Mouse (Mus musculus): ENCODE data around the gene Ces1e. TPM values are rescaled to one million over a fixed set of nuclear protein-coding genes. Genes with fewer than 3 reads are reported as not detected.
A peak's percentile ranks its signal among the peaks of the same experiment; 100 is the strongest.

Ces1e gene
- polyA plus RNA-seq (2015; fragmentation: Nextera tagmentation; extraction: Ambion mirVana), result 0.26 and 0.45 TPM in 2 replicates

GRCm38 (mm10) chr8:93229446-93229845, at the start of gene Ces1e:
TSS of gene Ces1e (minus strand) at chr8:93229619.
- no peak within 1 kb of the TSS for H3K9ac ChIP-seq (ENCODE audit: low read length)
- no peak within 1 kb of the TSS for H3K27ac ChIP-seq (ENCODE audit: low read length)
- H3K4me3 ChIP-seq (ENCODE audit: low read length), result no peak within 1 kb of the TSS
- H3K4me1 ChIP-seq (replicated peaks; ENCODE audit: control insufficient read depth, insufficient read depth, low read length), result no peaks in the 10 kb centered on the region
- no peaks in the 10 kb centered on the region for H3K36me3 ChIP-seq (ENCODE audit: control insufficient read depth, insufficient read depth, low read length)
- H3K27me3 ChIP-seq (ENCODE audit: control insufficient read depth, insufficient read depth, low read depth, low read length), result no peaks in the 10 kb centered on the region
- H3K4me2 ChIP-seq (ENCODE audit: low read depth, low read length), result peak within 1 kb of the TSS; percentile 9; the same call in 1 of the 2 replicates
- no peaks in the 10 kb centered on the region for H3K9me3 ChIP-seq (ENCODE audit: control insufficient read depth, low read length)
- ATAC-seq (ENCODE audit: low read depth), result no peak

DNA sequence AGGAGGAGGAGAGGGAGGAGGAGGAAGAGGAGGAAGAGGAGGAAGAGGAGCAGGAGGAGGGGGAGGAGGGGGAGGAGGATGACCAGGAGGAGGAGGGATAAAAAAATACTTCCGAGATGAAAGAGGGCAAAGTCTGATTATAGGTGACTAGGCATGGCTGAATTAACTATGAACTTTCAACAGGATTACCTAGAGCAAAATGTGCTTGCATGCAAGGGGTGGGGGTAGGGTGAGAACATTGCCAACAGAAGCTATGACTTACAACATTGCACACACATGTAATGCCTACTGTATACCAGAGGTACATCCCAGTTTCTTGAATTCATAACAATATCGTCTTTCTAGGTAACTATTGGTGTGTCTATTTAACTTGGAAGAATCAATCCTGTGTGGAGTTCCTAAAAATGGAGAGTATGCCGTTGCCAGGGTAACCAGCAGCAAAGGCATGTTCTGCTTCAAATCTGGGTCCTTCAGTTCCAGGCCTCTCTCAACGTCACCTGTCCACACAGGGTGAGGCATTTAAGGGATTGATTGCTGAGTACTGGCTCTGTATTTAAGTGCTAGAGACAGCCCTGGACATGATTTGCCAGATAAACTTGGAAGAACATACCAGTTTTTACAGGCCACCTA, 48.9 kb upstream of the Ces1e start:
- Histone ChIP-seq H3K4me2 (ENCODE audit: low read depth, low read length) (no peak overlapping the region), H3K4me3 (ENCODE audit: low read length) (no peak overlapping the region), H3K9me3 (ENCODE audit: control insufficient read depth, low read length) (no peaks in the 10 kb centered on the region), H3K27me3 (ENCODE audit: control insufficient read depth, insufficient read depth, low read depth, low read length) (no peaks in the 10 kb centered on the region), H3K9ac (ENCODE audit: low read length) (no peak overlapping the region), H3K36me3 (ENCODE audit: control insufficient read depth, insufficient read depth, low read length) (no peaks in the 10 kb centered on the region), H3K27ac (ENCODE audit: low read length) (no peak overlapping the region), H3K4me1 (replicated peaks; ENCODE audit: control insufficient read depth, insufficient read depth, low read length) (no peaks in the 10 kb centered on the region)
- no peak for ATAC-seq (ENCODE audit: low read depth)
- 51% methylated on average over 4 of the region's 4 CpGs for WGBS

DNA sequence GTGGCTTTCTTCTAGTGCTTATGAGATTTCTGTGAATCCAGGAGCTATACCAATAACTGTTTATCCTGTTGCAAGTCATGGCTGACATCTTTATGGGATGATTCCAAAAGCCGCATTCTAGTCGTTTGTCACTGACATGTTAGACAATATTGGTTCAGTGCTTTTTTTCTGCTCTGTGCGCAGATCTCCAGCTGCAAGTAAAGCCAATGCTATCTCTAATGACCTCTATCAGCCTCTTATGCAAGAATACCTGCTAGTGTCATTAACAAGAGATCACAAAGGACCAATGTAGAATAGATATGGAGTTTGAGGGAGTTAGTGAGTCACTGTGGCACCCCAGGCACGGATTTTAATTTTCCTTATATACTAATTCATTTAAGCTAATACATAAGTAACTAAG, 45.2 kb upstream of the Ces1e start:
- ATAC-seq (ENCODE audit: low read depth), result no peak
- no peaks in the 10 kb centered on the region for H3K9me3 ChIP-seq (ENCODE audit: control insufficient read depth, low read length)
- no peak overlapping the region for H3K27ac ChIP-seq (ENCODE audit: low read length)
- no peaks in the 10 kb centered on the region for H3K27me3 ChIP-seq (ENCODE audit: control insufficient read depth, insufficient read depth, low read depth, low read length)
- no peak overlapping the region for H3K4me2 ChIP-seq (ENCODE audit: low read depth, low read length)
- 78% methylated on average over 4 of the region's 4 CpGs for WGBS
- H3K9ac ChIP-seq (ENCODE audit: low read length), result no peak overlapping the region
- no peak overlapping the region for H3K4me3 ChIP-seq (ENCODE audit: low read length)
- H3K4me1 ChIP-seq (replicated peaks; ENCODE audit: control insufficient read depth, insufficient read depth, low read length), result no peaks in the 10 kb centered on the region
- no peaks in the 10 kb centered on the region for H3K36me3 ChIP-seq (ENCODE audit: control insufficient read depth, insufficient read depth, low read length)

DNA sequence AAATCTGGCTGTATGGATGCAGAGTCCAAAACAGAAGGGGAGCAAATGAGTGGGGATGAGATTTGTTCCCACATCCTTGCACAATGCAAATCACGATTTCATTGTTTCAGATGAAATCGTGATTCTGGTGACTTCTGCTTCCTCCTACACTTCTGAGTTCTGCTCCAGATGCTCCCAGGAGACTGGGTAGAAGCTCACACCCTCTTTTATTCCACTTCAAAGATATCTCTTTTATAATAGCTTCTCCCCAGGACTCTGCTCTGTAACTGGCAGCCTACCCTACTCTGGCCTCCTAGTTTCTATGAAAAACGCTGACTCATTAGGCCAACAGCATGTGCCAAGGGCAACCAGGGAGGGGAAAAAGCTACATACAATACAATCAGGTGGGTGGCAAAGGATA, 43.9 kb upstream of the Ces1e start:
- Histone ChIP-seq H3K36me3 (ENCODE audit: control insufficient read depth, insufficient read depth, low read length) (no peaks in the 10 kb centered on the region), H3K4me1 (replicated peaks; ENCODE audit: control insufficient read depth, insufficient read depth, low read length) (no peaks in the 10 kb centered on the region), H3K9ac (ENCODE audit: low read length) (no peak overlapping the region), H3K9me3 (ENCODE audit: control insufficient read depth, low read length) (no peaks in the 10 kb centered on the region), H3K27ac (ENCODE audit: low read length) (no peak overlapping the region), H3K4me2 (ENCODE audit: low read depth, low read length) (no peak overlapping the region), H3K27me3 (ENCODE audit: control insufficient read depth, insufficient read depth, low read depth, low read length) (no peaks in the 10 kb centered on the region), H3K4me3 (ENCODE audit: low read length) (no peak overlapping the region)
- 83% methylated on average over 3 of the region's 3 CpGs for WGBS
- ATAC-seq (ENCODE audit: low read depth), result no peak

- H3K27ac ChIP-seq (ENCODE audit: low read length), result no peak overlapping the region
- WGBS, result 39% methylated on average over 4 of the region's 4 CpGs
- H3K4me1 ChIP-seq (replicated peaks; ENCODE audit: control insufficient read depth, insufficient read depth, low read length), result no peaks in the 10 kb centered on the region
- H3K36me3 ChIP-seq (ENCODE audit: control insufficient read depth, insufficient read depth, low read length), result no peaks in the 10 kb centered on the region
- H3K9me3 ChIP-seq (ENCODE audit: control insufficient read depth, low read length), result no peaks in the 10 kb centered on the region
- H3K9ac ChIP-seq (ENCODE audit: low read length), result no peak overlapping the region
- H3K4me3 ChIP-seq (ENCODE audit: low read length), result no peak overlapping the region
- H3K4me2 ChIP-seq (ENCODE audit: low read depth, low read length), result no peak overlapping the region
- H3K27me3 ChIP-seq (ENCODE audit: control insufficient read depth, insufficient read depth, low read depth, low read length), result no peaks in the 10 kb centered on the region
- ATAC-seq (ENCODE audit: low read depth), result no peak; the same call in 1 of the 2 replicates
These were observed 43.3 kb upstream of the Ces1e start for GRCm38 (mm10) chr8:93272686-93273085.

GRCm38 (mm10) chr8:93261436-93261835, 32.0 kb upstream of the Ces1e start:
- Histone ChIP-seq H3K4me3 (ENCODE audit: low read length) (no peak overlapping the region), H3K27me3 (ENCODE audit: control insufficient read depth, insufficient read depth, low read depth, low read length) (no peaks in the 10 kb centered on the region), H3K36me3 (ENCODE audit: control insufficient read depth, insufficient read depth, low read length) (no peaks in the 10 kb centered on the region), H3K27ac (ENCODE audit: low read length) (no peak overlapping the region), H3K9me3 (ENCODE audit: control insufficient read depth, low read length) (no peaks in the 10 kb centered on the region), H3K4me2 (ENCODE audit: low read depth, low read length) (no peak overlapping the region), H3K9ac (ENCODE audit: low read length) (no peak overlapping the region), H3K4me1 (replicated peaks; ENCODE audit: control insufficient read depth, insufficient read depth, low read length) (no peaks in the 10 kb centered on the region)
- WGBS, result 48% methylated on average over 2 of the region's 2 CpGs
- no peak for ATAC-seq (ENCODE audit: low read depth)

- Histone ChIP-seq H3K4me2 (ENCODE audit: low read depth, low read length) (no peak overlapping the region), H3K4me3 (ENCODE audit: low read length) (no peak overlapping the region), H3K36me3 (ENCODE audit: control insufficient read depth, insufficient read depth, low read length) (no peaks in the 10 kb centered on the region), H3K27me3 (ENCODE audit: control insufficient read depth, insufficient read depth, low read depth, low read length) (no peaks in the 10 kb centered on the region), H3K27ac (ENCODE audit: low read length) (no peak overlapping the region), H3K9me3 (ENCODE audit: control insufficient read depth, low read length) (no peaks in the 10 kb centered on the region), H3K4me1 (replicated peaks; ENCODE audit: control insufficient read depth, insufficient read depth, low read length) (no peaks in the 10 kb centered on the region), H3K9ac (ENCODE audit: low read length) (no peak overlapping the region)
- ATAC-seq (ENCODE audit: low read depth), result no peak
- 96% methylated on average over 1 of the region's 1 CpGs for WGBS
These were observed 23.0 kb upstream of the Ces1e start for GRCm38 (mm10) chr8:93252400-93252925.

GRCm38 (mm10) chr8:93246057-93246456, 16.6 kb upstream of the Ces1e start:
- Histone ChIP-seq H3K4me2 (ENCODE audit: low read depth, low read length) (no peak overlapping the region), H3K9me3 (ENCODE audit: control insufficient read depth, low read length) (no peaks in the 10 kb centered on the region), H3K27me3 (ENCODE audit: control insufficient read depth, insufficient read depth, low read depth, low read length) (no peaks in the 10 kb centered on the region), H3K27ac (ENCODE audit: low read length) (no peak overlapping the region), H3K4me3 (ENCODE audit: low read length) (no peak overlapping the region), H3K9ac (ENCODE audit: low read length) (no peak overlapping the region), H3K36me3 (ENCODE audit: control insufficient read depth, insufficient read depth, low read length) (no peaks in the 10 kb centered on the region), H3K4me1 (replicated peaks; ENCODE audit: control insufficient read depth, insufficient read depth, low read length) (no peaks in the 10 kb centered on the region)
- no peak for ATAC-seq (ENCODE audit: low read depth)
- 58% methylated on average over 2 of the region's 2 CpGs for WGBS

- Histone ChIP-seq H3K9me3 (ENCODE audit: control insufficient read depth, low read length) (no peaks in the 10 kb centered on the region), H3K27me3 (ENCODE audit: control insufficient read depth, insufficient read depth, low read depth, low read length) (no peaks in the 10 kb centered on the region), H3K4me3 (ENCODE audit: low read length) (no peak overlapping the region), H3K9ac (ENCODE audit: low read length) (no peak overlapping the region), H3K4me2 (ENCODE audit: low read depth, low read length) (no peak overlapping the region), H3K27ac (ENCODE audit: low read length) (no peak overlapping the region), H3K36me3 (ENCODE audit: control insufficient read depth, insufficient read depth, low read length) (no peaks in the 10 kb centered on the region), H3K4me1 (replicated peaks; ENCODE audit: control insufficient read depth, insufficient read depth, low read length) (no peaks in the 10 kb centered on the region)
- ATAC-seq (ENCODE audit: low read depth), result no peak
These were observed 10.5 kb upstream of the Ces1e start for GRCm38 (mm10) chr8:93239884-93240283.

DNA sequence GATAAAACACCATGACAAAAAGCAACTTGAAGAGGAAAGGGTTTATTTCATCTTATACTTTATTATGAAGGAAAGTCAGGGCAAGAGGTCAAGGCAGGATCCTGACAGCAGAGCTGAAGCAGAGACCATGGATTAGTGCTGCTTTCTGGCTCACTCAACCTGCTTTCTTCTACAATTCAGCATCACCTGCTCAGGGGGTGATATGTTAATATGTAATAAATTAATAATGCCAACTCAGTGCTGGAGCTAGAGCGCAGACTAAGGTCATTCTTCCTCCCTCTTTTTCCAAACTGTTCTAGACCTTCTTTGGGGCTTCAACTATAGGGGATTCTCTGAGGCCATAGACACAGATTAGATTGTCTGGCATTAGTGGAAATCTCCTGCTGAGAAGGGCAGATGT, 6.3 kb upstream of the Ces1e start:
- Histone ChIP-seq H3K4me3 (ENCODE audit: low read length) (no peak overlapping the region), H3K27me3 (ENCODE audit: control insufficient read depth, insufficient read depth, low read depth, low read length) (no peaks in the 10 kb centered on the region), H3K4me2 (ENCODE audit: low read depth, low read length) (no peak overlapping the region), H3K36me3 (ENCODE audit: control insufficient read depth, insufficient read depth, low read length) (no peaks in the 10 kb centered on the region), H3K9me3 (ENCODE audit: control insufficient read depth, low read length) (no peaks in the 10 kb centered on the region), H3K9ac (ENCODE audit: low read length) (no peak overlapping the region), H3K27ac (ENCODE audit: low read length) (no peak overlapping the region), H3K4me1 (replicated peaks; ENCODE audit: control insufficient read depth, insufficient read depth, low read length) (no peaks in the 10 kb centered on the region)
- 89% methylated on average over 1 of the region's 1 CpGs for WGBS
- no peak for ATAC-seq (ENCODE audit: low read depth)
